Mouse (Mus musculus): ENCODE data around the gene Vapa.
"Not testable (repeated sequence)": the region's sequence is repeated elsewhere in the genome, so short reads cannot be mapped to it uniquely, and the experiment has no call there.

Gene Vapa

GRCm38 (mm10) chr17:65564189-65564588 lies 49.2 kb downstream of the Vapa start:
- DNase-seq (ENCODE audit: low read depth, low spot score) = no peak

GRCm38 (mm10) chr17:65563345-65563744 lies 50.0 kb downstream of the Vapa start:
- no peak for DNase-seq (ENCODE audit: low read depth, low spot score)

- peak; percentile 58 for DNase-seq (ENCODE audit: low read depth, low spot score)
These were observed 50.6 kb downstream of the Vapa start for GRCm38 (mm10) chr17:65562761-65563160.

- DNase-seq (ENCODE audit: low read depth, low spot score) = no peak
These were observed 51.9 kb downstream of the Vapa start for GRCm38 (mm10) chr17:65561361-65562015.

GRCm38 (mm10) chr17:65559273-65559672 lies 54.1 kb downstream of the Vapa start:
- DNase-seq (ENCODE audit: low read depth, low spot score) = no peak

- no peak for DNase-seq (ENCODE audit: low read depth, low spot score)
These were observed 54.6 kb downstream of the Vapa start for GRCm38 (mm10) chr17:65558788-65559187.

GRCm38 (mm10) chr17:65558217-65558616 lies 55.1 kb downstream of the Vapa start:
- peak; percentile 65 for DNase-seq (ENCODE audit: low read depth, low spot score)

- no peak for DNase-seq (ENCODE audit: low read depth, low spot score)
These were observed 56.1 kb downstream of the Vapa start for GRCm38 (mm10) chr17:65557212-65557611.

GRCm38 (mm10) chr17:65556798-65557197 lies 56.6 kb downstream of the Vapa start:
- no peak for DNase-seq (ENCODE audit: low read depth, low spot score)

- DNase-seq (ENCODE audit: low read depth, low spot score) = no peak
These were observed 60.8 kb downstream of the Vapa start for GRCm38 (mm10) chr17:65552426-65552997.

GRCm38 (mm10) chr17:65550357-65550756 lies 63.0 kb downstream of the Vapa start:
- no peak for DNase-seq (ENCODE audit: low read depth, low spot score)

- no peak for DNase-seq (ENCODE audit: low read depth, low spot score)
These were observed 64.5 kb downstream of the Vapa start for GRCm38 (mm10) chr17:65548698-65549365.

GRCm38 (mm10) chr17:65546221-65546620 lies 67.1 kb downstream of the Vapa start:
- not testable (repeated sequence) for DNase-seq (ENCODE audit: low read depth, low spot score)

- DNase-seq (ENCODE audit: low read depth, low spot score) = peak; percentile 25
These were observed 72.7 kb downstream of the Vapa start, which contains the start of gene Tmem232 for GRCm38 (mm10) chr17:65540441-65541272. Gene Tmem232 (minus strand): TSS chr17:65540782.

GRCm38 (mm10) chr17:65536156-65536555 lies 77.2 kb downstream of the Vapa start:
- DNase-seq (ENCODE audit: low read depth, low spot score) = no peak

- not testable (repeated sequence) for DNase-seq (ENCODE audit: low read depth, low spot score)
These were observed 81.0 kb downstream of the Vapa start for GRCm38 (mm10) chr17:65532381-65532780.

Measured in retina, postnatal 7 days (tissue).